Mouse (Mus musculus) neural tube, embryonic 14.5 days (tissue): ENCODE results near the gene Cxadr. TPM values are rescaled to one million over a fixed set of nuclear protein-coding genes. Genes with fewer than 3 reads are reported as not detected.

Source experiments
- ATAC-seq: fragments of 200-750 bp; cut with Nextera tagmentation; 2 replicates; pipeline ENCODE4 v1.8.0; 2017; ENCODE audit warnings: low read depth, mild to moderate bottlenecking, moderate TSS enrichment, moderate library complexity
- H3K27ac ChIP-seq: fragments of 300-500 bp; sonication (generic); 2 replicates; pipeline ENCODE4 v1.5.1; 2014; ENCODE audit warnings: low read depth, mild to moderate bottlenecking, control low read depth, low read length, moderate library complexity, mixed read lengths
- H3K27me3 ChIP-seq: fragments of 300-500 bp; sonication (generic); 2 replicates; pipeline ENCODE4 v1.6.1; 2014; ENCODE audit warnings: low read length; ENCODE audit not compliant: control insufficient read depth, insufficient read depth
- H3K36me3 ChIP-seq: fragments of 300-500 bp; sonication (generic); 2 replicates; pipeline ENCODE4 v1.6.1; 2014; ENCODE audit warnings: low read length, mixed read lengths; ENCODE audit not compliant: control insufficient read depth, insufficient read depth
- H3K4me1 ChIP-seq: fragments of 300-500 bp; sonication (generic); 2 replicates; pipeline ENCODE4 v1.6.1; 2014; ENCODE audit warnings: low read length; ENCODE audit not compliant: control insufficient read depth, insufficient read depth
- H3K4me2 ChIP-seq: fragments of 300-500 bp; sonication (generic); 2 replicates; pipeline ENCODE4 v1.6.1; 2014; ENCODE audit warnings: mild to moderate bottlenecking, low read depth, low read length, control low read depth
- H3K4me3 ChIP-seq: fragments of 300-500 bp; sonication (generic); 2 replicates; pipeline ENCODE4 v1.5.1; 2014; ENCODE audit warnings: low read depth, low read length, control low read depth, mixed read lengths
- H3K9ac ChIP-seq: fragments of 300-500 bp; sonication (generic); replicated peaks from 2 replicates; pipeline ENCODE4 v1.6.1; 2014; ENCODE audit warnings: low read depth, mild to moderate bottlenecking, control low read depth, low read length, mixed read lengths
- H3K9me3 ChIP-seq: fragments of 300-500 bp; sonication (generic); 2 replicates; pipeline ENCODE4 v1.6.1; 2016; ENCODE audit warnings: low read length; ENCODE audit not compliant: control insufficient read depth
- WGBS: fragments of 180-500 bp; shearing (Covaris S2); extraction: QIAGEN DNeasy Blood & Tissue Kit; methylation state at CpG from one replicate; pipeline ENCODE4 v1.1.7; 2014; 5-methylcytosine and 5-hydroxymethylcytosine counted together
- polyA plus RNA-seq: library from polyadenylated mRNA; unstranded; fragments of >200 nt; fragmentation: Nextera tagmentation; extraction: Ambion mirVana; gene quantifications from 2 replicates; pipeline ENCODE4 v1.2.1, GENCODE M21; 2014

Cxadr gene
- 99.4 and 115 TPM in 2 replicates for polyA plus RNA-seq

DNA sequence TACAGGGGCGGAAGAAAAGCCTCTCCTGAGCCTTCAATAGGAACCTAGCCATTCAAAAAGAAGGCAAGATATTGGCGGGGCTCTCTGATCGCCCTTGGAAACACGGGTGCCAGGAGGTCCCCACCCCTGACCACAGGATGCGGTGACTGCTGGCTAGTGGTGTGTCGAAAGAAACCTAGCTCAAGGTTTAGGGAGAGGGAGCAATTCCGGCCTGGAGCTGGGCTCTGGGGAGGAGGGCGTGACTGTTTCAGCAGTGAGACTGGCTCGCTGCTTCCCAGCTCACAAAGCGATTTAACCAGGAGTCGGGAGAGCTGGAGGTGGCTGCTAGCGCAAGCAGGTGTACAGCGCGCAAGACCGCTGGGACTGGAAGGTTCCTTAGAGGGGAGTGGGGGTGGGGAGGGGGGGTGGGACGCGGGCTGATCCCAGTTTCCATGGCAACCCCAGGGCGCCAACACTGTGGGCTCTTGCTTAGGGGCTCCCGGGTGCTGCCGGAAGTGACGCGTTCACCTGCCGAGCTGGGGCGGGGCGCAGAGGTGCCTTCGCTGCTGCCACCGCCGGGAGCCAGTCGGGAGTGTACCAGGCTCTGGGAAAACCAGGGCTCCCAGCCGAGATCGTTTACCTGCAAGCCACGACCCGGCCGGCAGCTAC is at the start of gene Cxadr:
Gene Cxadr (plus strand): TSS at position 307 of the 648 bp plus-strand sequence.
- Histone ChIP-seq H3K27me3 (no peaks in the 10 kb centered on the region), H3K4me1 (peaks cover 19% of the 10 kb centered on the region), H3K9ac (peak within 1 kb of the TSS; percentile 95), H3K27ac (peak within 1 kb of the TSS; percentile 95), H3K4me2 (peak within 1 kb of the TSS; percentile 77), H3K4me3 (peak within 1 kb of the TSS; percentile 92), H3K36me3 (no peaks in the 10 kb centered on the region), H3K9me3 (no peaks in the 10 kb centered on the region)
- under 1% methylated on average over 34 of the region's 34 CpGs for WGBS
- ATAC-seq, result peak; percentile 98

DNA sequence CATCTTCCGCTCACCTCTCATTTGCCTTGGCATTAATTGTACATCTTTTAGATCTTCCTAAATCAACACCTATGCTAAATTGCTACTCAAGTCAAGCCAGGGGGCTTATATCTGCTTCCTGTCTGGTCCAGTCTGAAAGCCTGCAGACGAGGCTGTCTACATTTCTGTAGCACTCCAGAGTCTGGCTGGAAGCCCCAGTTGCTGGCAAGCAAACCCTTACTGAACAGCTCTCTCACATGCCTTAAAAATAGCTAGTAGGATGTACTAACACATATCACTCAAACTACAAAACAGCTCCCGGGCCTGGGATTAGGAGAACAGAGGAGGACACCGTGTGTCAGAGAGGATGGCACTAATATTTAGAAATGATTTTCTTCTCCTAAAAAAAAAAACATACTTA is 42.3 kb upstream of the Cxadr start:
- no peaks in the 10 kb centered on the region for H3K27me3 ChIP-seq
- H3K36me3 ChIP-seq, result no peaks in the 10 kb centered on the region
- no peaks in the 10 kb centered on the region for H3K9me3 ChIP-seq
- no peak overlapping the region for H3K4me2 ChIP-seq
- no peak for ATAC-seq
- H3K9ac ChIP-seq, result no peak overlapping the region
- 84% methylated on average over 4 of the region's 4 CpGs for WGBS
- H3K4me3 ChIP-seq, result no peak overlapping the region
- no peak overlapping the region for H3K27ac ChIP-seq
- no peaks in the 10 kb centered on the region for H3K4me1 ChIP-seq

DNA sequence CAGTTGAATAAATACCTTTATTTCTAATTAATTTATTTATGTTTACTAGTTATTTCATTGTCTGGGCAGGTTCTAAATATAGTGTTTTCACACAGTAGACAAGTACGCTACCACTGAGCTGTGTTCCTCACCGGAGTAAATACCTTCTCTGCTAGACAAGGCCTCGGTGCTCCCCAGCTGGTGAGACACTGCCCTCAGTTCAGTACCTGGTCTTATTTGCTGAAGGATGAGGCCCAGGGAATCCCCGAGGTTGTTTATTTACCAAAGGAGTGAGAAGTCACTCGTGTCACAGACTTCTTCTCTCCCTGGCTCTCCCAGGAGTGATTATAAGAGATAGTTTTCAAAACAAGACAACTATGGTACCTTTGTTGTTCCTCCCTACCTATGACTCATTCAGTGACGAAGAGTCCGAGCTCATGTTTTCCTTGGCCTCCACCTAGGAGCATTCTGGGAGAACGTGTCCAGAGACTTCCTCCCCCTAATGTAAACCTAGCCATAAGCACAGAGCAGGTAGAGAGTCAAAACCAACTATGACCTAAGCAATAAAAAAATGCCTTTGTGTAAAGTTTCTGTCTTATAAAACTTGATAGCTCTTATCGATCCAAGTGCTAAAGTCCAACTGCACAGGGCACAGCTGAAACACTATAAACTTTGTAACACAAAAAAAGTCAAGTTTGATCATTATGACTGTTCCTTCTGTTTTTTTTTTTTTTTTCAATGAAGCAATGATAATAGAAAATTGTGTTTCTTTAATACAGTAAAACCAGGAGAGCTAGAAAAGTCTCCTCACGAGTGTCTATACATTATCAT is 41.0 kb upstream of the Cxadr start:
- Histone ChIP-seq H3K27ac (no peak overlapping the region), H3K9ac (no peak overlapping the region), H3K36me3 (no peaks in the 10 kb centered on the region), H3K4me2 (no peak overlapping the region), H3K9me3 (no peaks in the 10 kb centered on the region), H3K4me1 (no peaks in the 10 kb centered on the region), H3K27me3 (no peaks in the 10 kb centered on the region), H3K4me3 (no peak overlapping the region)
- no peak for ATAC-seq
- 87% methylated on average over 10 of the region's 10 CpGs for WGBS

DNA sequence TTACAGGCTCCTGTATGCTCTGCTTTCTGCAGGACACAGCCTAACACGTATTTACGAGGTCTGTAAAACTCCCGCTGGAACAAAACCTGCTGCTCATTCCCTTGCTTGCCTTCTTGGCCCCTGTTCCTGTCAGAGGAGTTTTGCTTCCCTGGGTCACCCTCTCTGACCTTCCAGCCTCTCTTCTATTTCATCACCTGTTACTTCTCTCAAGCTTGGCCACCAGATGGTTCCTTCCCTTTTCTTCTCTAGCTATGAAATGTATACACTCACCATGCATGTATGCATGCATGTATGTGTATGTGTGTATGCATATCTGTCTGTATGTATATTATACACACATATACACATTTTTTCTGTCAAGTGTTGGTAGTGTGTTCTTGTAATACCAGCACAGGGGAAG is 39.8 kb upstream of the Cxadr start:
- WGBS, result 17% methylated on average over 3 of the region's 3 CpGs
- H3K27me3 ChIP-seq, result no peaks in the 10 kb centered on the region
- ATAC-seq, result no peak

DNA sequence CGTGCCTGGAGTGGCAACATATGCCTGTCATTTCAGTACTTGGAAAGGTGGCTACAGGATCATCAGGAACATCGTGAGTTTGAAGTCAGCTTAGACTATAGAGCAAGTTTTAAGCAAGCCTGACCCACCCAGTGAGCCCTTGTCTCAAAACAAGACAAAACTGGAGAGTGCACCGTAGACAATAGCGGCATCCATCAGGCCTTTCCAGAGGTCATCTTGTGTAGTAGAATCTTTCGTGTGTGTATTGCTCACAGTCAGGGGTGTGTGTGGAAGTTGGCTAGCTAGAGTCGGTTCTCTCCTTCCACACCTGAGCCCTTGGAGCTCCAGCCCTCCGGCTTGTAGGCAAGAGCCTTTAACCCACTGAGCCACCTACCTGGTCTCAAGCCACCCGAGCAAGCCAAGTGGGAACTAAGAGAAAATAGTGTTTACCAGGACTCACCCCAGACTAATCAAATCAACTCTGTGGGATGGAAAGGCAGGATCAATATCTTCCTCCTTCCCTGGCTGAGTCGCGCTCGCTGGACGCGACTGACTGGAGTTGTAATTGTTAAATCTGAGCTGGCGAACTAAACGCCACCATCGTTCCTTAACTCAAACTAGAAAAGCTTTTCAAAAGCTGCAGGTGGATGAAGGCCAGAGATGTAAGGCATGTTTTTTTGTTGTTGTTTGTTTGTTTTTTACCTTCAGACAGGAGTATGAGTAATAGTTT is 36.7 kb upstream of the Cxadr start:
- H3K4me2 ChIP-seq, result peak overlapping the region; percentile 49
- 16% methylated on average over 16 of the region's 16 CpGs for WGBS
- H3K27me3 ChIP-seq, result no peaks in the 10 kb centered on the region
- no peak overlapping the region for H3K9ac ChIP-seq
- no peaks in the 10 kb centered on the region for H3K36me3 ChIP-seq
- H3K4me3 ChIP-seq, result peak overlapping the region; percentile 31
- H3K9me3 ChIP-seq, result no peaks in the 10 kb centered on the region
- peak; percentile 63 for ATAC-seq
- no peaks in the 10 kb centered on the region for H3K4me1 ChIP-seq
- no peak overlapping the region for H3K27ac ChIP-seq

More for the DNA sequence above, 39.8 kb upstream of the Cxadr start:
- Histone ChIP-seq H3K4me3 (no peak overlapping the region), H3K4me1 (no peaks in the 10 kb centered on the region), H3K36me3 (no peaks in the 10 kb centered on the region), H3K27ac (no peak overlapping the region), H3K9ac (no peak overlapping the region), H3K4me2 (no peak overlapping the region), H3K9me3 (no peaks in the 10 kb centered on the region)

DNA sequence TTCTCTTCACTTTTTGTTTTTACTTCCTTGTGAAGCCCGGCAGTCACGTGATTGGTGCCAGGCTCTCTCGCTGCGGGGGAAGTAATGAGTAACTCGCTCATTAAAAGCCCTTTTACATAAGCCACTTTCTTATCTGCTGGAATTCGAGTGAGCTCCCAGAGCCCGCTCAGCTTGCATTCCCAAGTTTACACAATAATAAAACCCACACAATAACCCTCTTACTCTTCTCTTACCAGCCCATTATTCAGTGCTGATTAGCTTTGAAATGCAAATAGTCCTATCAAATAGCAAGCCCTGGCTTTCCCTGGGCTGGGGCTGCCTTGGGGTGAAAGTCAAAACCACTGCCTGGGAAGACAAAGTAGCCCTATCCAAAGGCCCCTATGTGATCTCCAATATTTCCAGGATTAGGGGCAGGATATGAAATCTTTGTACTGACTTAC is 36.1 kb upstream of the Cxadr start:
- Histone ChIP-seq H3K27me3 (no peaks in the 10 kb centered on the region), H3K9ac (no peak overlapping the region), H3K9me3 (no peaks in the 10 kb centered on the region), H3K4me2 (peak overlapping the region; percentile 49), H3K27ac (no peak overlapping the region), H3K4me1 (no peaks in the 10 kb centered on the region), H3K4me3 (peak overlapping the region; percentile 31), H3K36me3 (no peaks in the 10 kb centered on the region)
- ATAC-seq, result peak; percentile 60
- under 1% methylated on average over 7 of the region's 7 CpGs for WGBS

DNA sequence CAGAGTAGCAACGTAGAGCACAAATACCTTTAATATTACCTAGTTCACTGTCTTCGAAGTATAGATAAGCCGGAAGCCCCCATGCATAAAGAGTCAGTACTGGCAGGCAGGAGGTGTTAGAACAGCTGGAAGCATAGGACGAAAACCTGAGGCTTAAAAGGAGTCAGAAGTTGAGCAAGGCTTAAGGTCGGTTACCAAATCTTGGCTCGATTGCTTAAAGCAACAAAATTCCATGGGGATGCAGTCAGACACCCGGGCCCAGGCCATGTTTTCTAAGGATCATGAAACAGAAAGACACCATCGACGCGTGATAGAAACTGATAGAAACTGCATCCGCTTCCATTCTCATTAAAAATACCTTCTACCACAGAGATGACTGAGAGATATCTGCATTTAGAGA is 35.5 kb upstream of the Cxadr start:
- Histone ChIP-seq H3K27ac (no peak overlapping the region), H3K9me3 (no peaks in the 10 kb centered on the region), H3K9ac (no peak overlapping the region), H3K36me3 (no peaks in the 10 kb centered on the region), H3K27me3 (no peaks in the 10 kb centered on the region), H3K4me1 (no peaks in the 10 kb centered on the region), H3K4me3 (no peak overlapping the region), H3K4me2 (no peak overlapping the region)
- WGBS, result 49% methylated on average over 11 of the region's 11 CpGs
- ATAC-seq, result no peak

DNA sequence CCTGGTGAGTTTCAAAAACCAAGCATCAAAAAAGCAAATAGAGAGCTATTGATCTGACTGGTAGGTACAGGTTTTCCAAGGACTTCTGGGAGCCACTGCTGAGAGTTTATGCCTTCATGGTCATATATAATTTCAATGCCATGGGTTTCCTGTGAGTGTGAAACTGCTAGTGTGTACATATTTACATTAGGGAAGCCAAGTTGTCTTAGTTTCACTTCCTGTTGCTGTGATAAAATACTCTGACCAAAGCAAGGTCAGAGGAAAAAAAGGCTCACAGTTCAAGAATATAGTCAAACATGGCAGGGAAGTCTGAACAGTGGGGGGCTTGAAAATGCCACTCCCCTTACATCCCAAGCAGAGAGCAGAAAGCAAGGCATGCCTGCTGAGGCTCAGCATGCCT is 33.8 kb upstream of the Cxadr start:
- no peak overlapping the region for H3K9ac ChIP-seq
- H3K4me2 ChIP-seq, result no peak overlapping the region
- H3K27me3 ChIP-seq, result no peaks in the 10 kb centered on the region
- ATAC-seq, result no peak
- H3K4me1 ChIP-seq, result no peaks in the 10 kb centered on the region
- H3K36me3 ChIP-seq, result no peaks in the 10 kb centered on the region
- no peak overlapping the region for H3K4me3 ChIP-seq
- H3K9me3 ChIP-seq, result no peaks in the 10 kb centered on the region
- no peak overlapping the region for H3K27ac ChIP-seq

DNA sequence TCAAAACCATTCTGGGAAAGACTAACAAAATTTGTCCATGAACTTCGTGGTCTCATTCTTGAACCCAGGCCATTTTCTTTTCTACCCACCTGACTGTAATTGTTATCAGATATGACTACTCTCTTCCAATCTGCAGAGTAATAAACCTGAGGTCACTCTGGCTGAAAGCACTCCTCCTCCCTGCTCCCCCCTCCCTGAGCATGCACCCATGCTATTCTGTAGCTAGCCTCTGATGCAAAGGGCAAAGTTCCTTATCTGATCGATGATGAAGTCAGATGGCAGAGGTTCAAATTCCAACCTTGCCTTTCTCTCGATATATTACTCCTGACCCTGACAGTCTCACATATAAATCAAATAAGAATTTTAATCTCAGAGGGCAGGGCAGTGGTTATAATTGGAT is 33.1 kb upstream of the Cxadr start:
- no peaks in the 10 kb centered on the region for H3K9me3 ChIP-seq
- H3K27me3 ChIP-seq, result no peaks in the 10 kb centered on the region
- no peak overlapping the region for H3K27ac ChIP-seq
- WGBS, result 86% methylated on average over 3 of the region's 3 CpGs
- no peaks in the 10 kb centered on the region for H3K4me1 ChIP-seq
- H3K9ac ChIP-seq, result no peak overlapping the region
- H3K4me2 ChIP-seq, result no peak overlapping the region
- no peak overlapping the region for H3K4me3 ChIP-seq
- no peaks in the 10 kb centered on the region for H3K36me3 ChIP-seq
- ATAC-seq, result no peak
